Comparison of ENCODE assay signal across 8 mouse cellular contexts in the genomic region with DNA sequence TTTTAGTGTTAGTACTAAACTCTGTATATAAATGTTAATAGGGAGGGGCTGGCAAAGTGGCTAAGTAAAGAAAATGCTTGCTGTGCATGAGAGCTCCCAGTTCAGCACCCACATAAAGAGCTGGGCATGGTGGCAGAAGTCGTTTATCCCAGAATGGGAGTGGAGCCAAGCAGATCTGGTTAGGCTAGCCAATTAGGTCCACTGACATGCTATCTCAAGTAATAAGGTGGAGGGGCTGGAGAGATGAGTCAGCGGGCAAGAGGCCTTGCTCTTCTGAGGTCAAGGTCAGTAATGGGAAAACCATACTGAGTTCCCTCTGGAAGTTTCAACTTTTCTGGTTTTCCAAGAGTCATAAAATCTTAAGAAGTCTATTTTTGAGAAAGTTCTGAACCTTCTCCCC. TPM values are rescaled to one million over a fixed set of nuclear protein-coding genes. Genes with fewer than 3 reads are reported as not detected.
A peak's percentile ranks its signal among the peaks of the same experiment; 100 is the strongest.
DNase-seq lines count a peak whose midpoint lies in the region; ATAC-seq and TF ChIP-seq lines count a peak whose summit lies in the region.

No protein-coding gene starts in this region.

- H3K27me3 ChIP-seq in kidney, embryonic 16.5 days (ENCODE audit: insufficient read depth, low read length), result no peaks in the 10 kb centered on the region
- no peaks in the 10 kb centered on the region for H3K27me3 ChIP-seq in hindbrain, embryonic 12.5 days
- no peaks in the 10 kb centered on the region for H3K27me3 ChIP-seq in midbrain, embryonic 12.5 days

- no peak for TF ChIP-seq CTCF in lung, adult 2 months (IDR thresholded peaks at IDR 0.05; ENCODE audit: insufficient read depth, low read length)

- H3K36me3 ChIP-seq in kidney, embryonic 16.5 days (ENCODE audit: insufficient read depth, low read length), result peaks cover 31% of the 10 kb centered on the region
- peaks cover 45% of the 10 kb centered on the region for H3K36me3 ChIP-seq in hindbrain, embryonic 12.5 days
- peaks cover 21% of the 10 kb centered on the region for H3K36me3 ChIP-seq in midbrain, embryonic 12.5 days

- H3K4me3 ChIP-seq in kidney, embryonic 16.5 days (ENCODE audit: low read length), result peak overlapping the region; percentile 85
- peak overlapping the region; percentile 91 for H3K4me3 ChIP-seq in hindbrain, embryonic 12.5 days
- H3K4me3 ChIP-seq in midbrain, embryonic 12.5 days, result peak overlapping the region; percentile 88
- H3K4me3 ChIP-seq in lung, adult 2 months (replicated peaks; ENCODE audit: extremely low read depth, low read depth, low read length), result no peak overlapping the region

- no peak for TF ChIP-seq POLR2A in lung, adult 2 months (IDR thresholded peaks at IDR 0.05; ENCODE audit: borderline replicate concordance, extremely low read depth, low read depth, low read length)

- H3K9ac ChIP-seq in kidney, embryonic 16.5 days (replicated peaks; ENCODE audit: low read length), result peak overlapping the region; percentile 85
- peak overlapping the region; percentile 84; the same call in 1 of the 2 replicates for H3K9ac ChIP-seq in hindbrain, embryonic 12.5 days
- peak overlapping the region; percentile 85; the same call in 1 of the 2 replicates for H3K9ac ChIP-seq in midbrain, embryonic 12.5 days (replicated peaks)

- peaks cover 6% of the 10 kb centered on the region for H3K9me3 ChIP-seq in kidney, embryonic 16.5 days (ENCODE audit: low read length)
- H3K9me3 ChIP-seq in hindbrain, embryonic 12.5 days (replicated peaks), result peaks cover 6% of the 10 kb centered on the region
- H3K9me3 ChIP-seq in midbrain, embryonic 12.5 days, result peaks cover 6% of the 10 kb centered on the region; the same call in 1 of the 2 replicates

- no peak for ATAC-seq in kidney, embryonic 16.5 days (ENCODE audit: low FRiP score, low TSS enrichment)
- no peak for ATAC-seq in hindbrain, embryonic 12.5 days (ENCODE audit: low FRiP score)
- no peak for ATAC-seq in midbrain, embryonic 12.5 days (ENCODE audit: low FRiP score, low read depth)
- no peak for ATAC-seq in activated CD4-positive, CD25-positive, alpha-beta regulatory T cell, adult 4 months

- H3K4me2 ChIP-seq in kidney, embryonic 16.5 days (replicated peaks; ENCODE audit: low read depth, low read length), result peak overlapping the region; percentile 86
- peak overlapping the region; percentile 95 for H3K4me2 ChIP-seq in hindbrain, embryonic 12.5 days (replicated peaks)
- peak overlapping the region; percentile 91 for H3K4me2 ChIP-seq in midbrain, embryonic 12.5 days (replicated peaks)

- WGBS in kidney, embryonic 16.5 days, result 47% methylated on average over 2 of the region's 2 CpGs
- 76% methylated on average over 2 of the region's 2 CpGs for WGBS in hindbrain, embryonic 12.5 days
- WGBS in midbrain, embryonic 12.5 days, result 79% methylated on average over 2 of the region's 2 CpGs
- 41% methylated on average over 2 of the region's 2 CpGs for WGBS in lung, adult 2 months

- no peak for DNase-seq in kidney, postnatal 4 days
- peak; percentile 48 to 49 for DNase-seq in adrenal gland, postnatal 36 days
- no peak for DNase-seq in layer of hippocampus, postnatal 14 days (ENCODE audit: low spot score in 2 of 2)
- DNase-seq in lung, adult 2 months, result no peak

- H3K4me1 ChIP-seq in kidney, embryonic 16.5 days (ENCODE audit: insufficient read depth, low read length), result peaks cover 23% of the 10 kb centered on the region
- H3K4me1 ChIP-seq in hindbrain, embryonic 12.5 days, result peaks cover 22% of the 10 kb centered on the region
- peaks cover 20% of the 10 kb centered on the region for H3K4me1 ChIP-seq in midbrain, embryonic 12.5 days
- H3K4me1 ChIP-seq in lung, adult 2 months (ENCODE audit: control insufficient read depth, insufficient read depth, low read length), result peaks cover 6% of the 10 kb centered on the region

- H3K27ac ChIP-seq in kidney, embryonic 16.5 days (ENCODE audit: low read length), result no peak overlapping the region
- H3K27ac ChIP-seq in hindbrain, embryonic 12.5 days, result no peak overlapping the region
- no peak overlapping the region for H3K27ac ChIP-seq in midbrain, embryonic 12.5 days (replicated peaks)

RNA-seq across cellular contexts. Expression of gene Coa5, which starts 1.0 kb away (rescaled TPM):
- polyA plus RNA-seq in kidney, embryonic 16.5 days (2015; fragmentation: Nextera tagmentation; extraction: Ambion mirVana), result 59.9 and 60.1 TPM in 2 replicates
- 100 to 1,000 TPM; 103 to 112 TPM for total RNA-seq in adrenal gland, postnatal 36 days (2021)
- polyA plus RNA-seq in hindbrain, embryonic 12.5 days (2016; fragmentation: Nextera tagmentation; extraction: Ambion mirVana), result 52.3 and 53.5 TPM in 2 replicates
- polyA plus RNA-seq in midbrain, embryonic 12.5 days (2016; fragmentation: Nextera tagmentation; extraction: Ambion mirVana), result 47.5 and 51.2 TPM in 2 replicates
- 10 to 100 TPM; 64.8 to 68.5 TPM for polyA plus RNA-seq in activated CD4-positive, CD25-positive, alpha-beta regulatory T cell, adult 4 months (2017; shearing (Covaris generic))
- 10 to 100 TPM; 43.1 to 43.2 TPM for total RNA-seq in layer of hippocampus, postnatal 14 days (2021)
- 27.0 and 45.0 TPM in 2 replicates for polyA plus RNA-seq in lung, adult 2 months (2012; rRNA removed)

RNA-seq across cellular contexts. Expression of gene Unc50, which starts 1.0 kb away (rescaled TPM):
- 128 and 144 TPM in 2 replicates for polyA plus RNA-seq in kidney, embryonic 16.5 days (2015; fragmentation: Nextera tagmentation; extraction: Ambion mirVana)
- total RNA-seq in adrenal gland, postnatal 36 days (2021), result 10 to 100 TPM; 65.1 to 73.8 TPM
- polyA plus RNA-seq in hindbrain, embryonic 12.5 days (2016; fragmentation: Nextera tagmentation; extraction: Ambion mirVana), result 113 and 114 TPM in 2 replicates
- 110 and 113 TPM in 2 replicates for polyA plus RNA-seq in midbrain, embryonic 12.5 days (2016; fragmentation: Nextera tagmentation; extraction: Ambion mirVana)
- 10 to 100 TPM; 50.7 to 63.2 TPM for polyA plus RNA-seq in activated CD4-positive, CD25-positive, alpha-beta regulatory T cell, adult 4 months (2017; shearing (Covaris generic))
- 10 to 100 TPM; 55.3 to 57.6 TPM for total RNA-seq in layer of hippocampus, postnatal 14 days (2021)
- 56.0 and 58.6 TPM in 2 replicates for polyA plus RNA-seq in lung, adult 2 months (2012; rRNA removed)

Comparison
In these comparisons a context has a peak if more than half of its experiments do, and no peak if none do; other contexts are left out.
1. DNase-seq: peak in adrenal gland, postnatal 36 days (2 of 2); none in kidney, postnatal 4 days (0 of 2), layer of hippocampus, postnatal 14 days (0 of 2) and lung, adult 2 months (single experiment).
2. Peak in every context shown above with its lines, with median percentiles within 50 percentile points of each other: H3K4me2 ChIP-seq and H3K9ac ChIP-seq.